Mouse (Mus musculus) midbrain, embryonic 14.5 days (tissue): Measurements from ENCODE around the gene Lgals1. TPM values are rescaled to one million over a fixed set of nuclear protein-coding genes. Genes with fewer than 3 reads are reported as not detected.

ENCODE experiments used
- microRNA-seq: library from miRNA; unstranded; fragments of <30 nt; microRNA quantifications from one replicate; pipeline ENCODE4, GENCODE M21; 2016
- polyA plus RNA-seq: library from polyadenylated mRNA; unstranded; fragments of >200 nt; fragmentation: Nextera tagmentation; extraction: Ambion mirVana; gene quantifications from 2 replicates; pipeline ENCODE4 v1.2.1, GENCODE M21; 2014

Gene Lgals1
- polyA plus RNA-seq, 1 experiment from 2014 or later: 101 TPM

Small RNA genes lying within 50 kb of the gene (microRNA-seq; reads per million reads assigned to microRNA genes)
- gene Mir6955: 0.44 reads per million

Other genes with a start within 250 kb of the Lgals1 start
- 4.0 and 8.1 TPM in 2 replicates for gene Elfn2, start 208.0 kb upstream of the Lgals1 start, polyA plus RNA-seq
- gene Mfng, start 153.2 kb upstream of the Lgals1 start, polyA plus RNA-seq: 16.7 and 28.0 TPM in 2 replicates
- gene Card10, start 123.7 kb upstream of the Lgals1 start, polyA plus RNA-seq: 1.3 and 1.6 TPM in 2 replicates
- 7.8 and 8.8 TPM in 2 replicates for gene Cdc42ep1, start 84.1 kb upstream of the Lgals1 start, polyA plus RNA-seq
- gene Lgals2, start 71.2 kb upstream of the Lgals1 start, polyA plus RNA-seq: not detected in 2 replicates
- gene Gga1, start 49.5 kb upstream of the Lgals1 start, polyA plus RNA-seq: 37.3 and 42.0 TPM in 2 replicates
- gene Gm49510, start 27.1 kb upstream of the Lgals1 start, polyA plus RNA-seq: not detected in 2 replicates
- gene Sh3bp1, start 27.0 kb upstream of the Lgals1 start, polyA plus RNA-seq: 1.7 and 2.9 TPM in 2 replicates
- 111 and 147 TPM in 2 replicates for gene Pdxp, start 12.8 kb upstream of the Lgals1 start, polyA plus RNA-seq
- 61.0 and 70.8 TPM in 2 replicates for gene Nol12, start 8.2 kb downstream of the Lgals1 start, polyA plus RNA-seq
- 42.5 and 46.5 TPM in 2 replicates for gene Triobp, start 21.0 kb downstream of the Lgals1 start, polyA plus RNA-seq
- gene H1f0, start 101.7 kb downstream of the Lgals1 start, polyA plus RNA-seq: 94.4 and 154 TPM in 2 replicates
- gene Galr3, start 115.2 kb downstream of the Lgals1 start, polyA plus RNA-seq: not detected in 2 replicates
- gene Ankrd54, start 136.2 kb downstream of the Lgals1 start, polyA plus RNA-seq: 50.2 and 52.6 TPM in 2 replicates
- gene Eif3l, start 148.5 kb downstream of the Lgals1 start, polyA plus RNA-seq: 141 and 182 TPM in 2 replicates
- 11.8 and 11.9 TPM in 2 replicates for gene Micall1, start 182.2 kb downstream of the Lgals1 start, polyA plus RNA-seq
- gene Polr2f, start 214.3 kb downstream of the Lgals1 start, polyA plus RNA-seq: 287 and 355 TPM in 2 replicates
- gene 1700088E04Rik, start 214.5 kb downstream of the Lgals1 start, polyA plus RNA-seq: 14.0 and 17.3 TPM in 2 replicates
- gene Sox10, start 238.5 kb downstream of the Lgals1 start, polyA plus RNA-seq: 1.5 and 2.3 TPM in 2 replicates